Mouse (Mus musculus) forebrain, embryonic 12.5 days (tissue): ENCODE measurements at regions not wholly inside any gene's neighbourhood (a gene's known extent, or its start where the extent isn't known, plus 50 kb on each side); places are given as distances from the start of the nearest gene placed in this dataset.

ENCODE experiments used
- ATAC-seq: fragments of 200-750 bp; cut with Nextera tagmentation; 2 replicates; pipeline ENCODE4 v1.8.0; 2017; ENCODE audit warnings: moderate TSS enrichment; ENCODE audit not compliant: low FRiP score
- H3K27ac ChIP-seq: fragments of 300-500 bp; sonication (generic); 2 replicates; pipeline ENCODE4 v1.5.1; 2016; ENCODE audit warnings: mild to moderate bottlenecking
- H3K27me3 ChIP-seq: fragments of 300-500 bp; sonication (generic); 2 replicates; pipeline ENCODE4 v1.6.1; 2016; ENCODE audit warnings: mild to moderate bottlenecking
- H3K36me3 ChIP-seq: fragments of 300-500 bp; sonication (generic); replicated peaks from 2 replicates; pipeline ENCODE4 v1.6.1; 2016; ENCODE audit warnings: mild to moderate bottlenecking
- H3K4me1 ChIP-seq: fragments of 300-500 bp; sonication (generic); 2 replicates; pipeline ENCODE4 v1.6.1; 2016
- H3K4me2 ChIP-seq: fragments of 300-500 bp; sonication (generic); 2 replicates; pipeline ENCODE4 v1.6.1; 2016; ENCODE audit warnings: mild to moderate bottlenecking, moderate library complexity
- H3K4me3 ChIP-seq: fragments of 300-500 bp; sonication (generic); replicated peaks from 2 replicates; pipeline ENCODE4 v1.5.1; 2016; ENCODE audit warnings: mild to moderate bottlenecking
- H3K9ac ChIP-seq: fragments of 300-500 bp; sonication (generic); 2 replicates; pipeline ENCODE4 v1.6.1; 2016; ENCODE audit warnings: mild to moderate bottlenecking
- H3K9me3 ChIP-seq: fragments of 300-500 bp; sonication (generic); 2 replicates; pipeline ENCODE4 v1.6.1; 2016
- WGBS: fragments of 180-500 bp; shearing (Covaris S2); methylation state at CpG from one replicate; pipeline ENCODE4 v1.1.7; 2016; 5-methylcytosine and 5-hydroxymethylcytosine counted together

DNA sequence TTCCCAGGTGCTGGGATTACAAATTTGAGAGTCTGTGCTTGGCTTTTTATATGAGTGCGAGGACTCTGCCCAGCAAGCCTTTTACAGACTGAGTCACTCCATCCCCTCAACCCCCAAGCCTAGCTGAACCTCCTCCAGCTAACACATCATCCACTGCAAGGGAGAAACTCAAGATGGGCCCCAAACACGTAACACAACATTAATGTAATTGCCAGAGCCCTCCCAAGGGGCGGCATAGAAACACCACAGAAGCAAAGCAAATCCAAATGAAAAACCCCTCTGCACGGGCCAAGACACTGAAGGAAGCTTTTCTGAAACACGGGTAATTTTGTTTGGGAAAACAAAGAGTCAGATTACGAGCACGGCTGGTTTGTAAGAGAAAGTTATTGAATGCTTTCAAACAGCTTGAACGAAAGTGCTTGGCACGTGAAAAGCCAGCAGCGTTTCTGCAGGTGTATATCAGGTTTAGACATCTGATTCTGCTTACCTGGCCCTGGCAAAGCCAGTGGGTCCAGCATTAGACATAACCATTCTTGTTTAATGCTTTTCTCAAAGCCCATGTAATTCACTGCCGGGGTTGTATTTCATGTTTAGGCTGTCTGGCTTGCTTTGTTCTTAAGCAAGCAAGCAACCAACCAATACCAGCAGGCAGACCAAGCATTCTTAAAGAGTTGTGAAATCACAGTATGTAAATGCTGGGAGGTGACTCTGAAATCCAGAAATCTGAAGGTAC, 132.8 kb downstream of the Ets2 start:
- Histone ChIP-seq H3K27me3 (no peaks in the 10 kb centered on the region), H3K36me3 (no peaks in the 10 kb centered on the region), H3K9me3 (no peaks in the 10 kb centered on the region), H3K4me3 (no peak overlapping the region), H3K4me1 (peaks cover 21% of the 10 kb centered on the region), H3K9ac (no peak overlapping the region), H3K4me2 (no peak overlapping the region), H3K27ac (no peak overlapping the region)
- no peak for ATAC-seq
- 49% methylated on average over 11 of the region's 11 CpGs for WGBS

DNA sequence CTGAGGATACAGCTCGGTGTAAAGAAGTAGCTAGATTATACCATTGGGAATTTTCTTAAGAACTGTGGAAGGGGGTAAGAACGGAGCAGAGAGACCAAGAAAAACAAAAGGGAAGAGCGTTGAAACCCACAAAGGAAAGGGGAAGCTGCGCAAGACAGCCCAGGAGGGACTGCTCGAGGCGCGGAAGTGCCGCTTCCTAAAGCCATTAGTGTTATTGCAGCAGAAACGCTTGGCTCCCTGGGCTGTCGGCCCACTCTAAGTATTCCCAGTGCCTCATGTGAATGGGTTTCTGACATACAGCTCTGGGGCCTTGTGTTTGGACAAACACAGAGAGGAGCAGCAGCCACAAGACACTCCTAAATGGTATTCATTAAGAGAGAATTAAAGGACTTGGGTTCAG, 131.6 kb downstream of the Ets2 start:
- ATAC-seq = no peak
- no peak overlapping the region for H3K27ac ChIP-seq
- H3K4me3 ChIP-seq = no peak overlapping the region
- no peaks in the 10 kb centered on the region for H3K36me3 ChIP-seq
- peaks cover 21% of the 10 kb centered on the region for H3K4me1 ChIP-seq
- no peaks in the 10 kb centered on the region for H3K9me3 ChIP-seq
- H3K27me3 ChIP-seq = no peaks in the 10 kb centered on the region
- WGBS = 82% methylated on average over 10 of the region's 10 CpGs
- no peak overlapping the region for H3K4me2 ChIP-seq
- no peak overlapping the region for H3K9ac ChIP-seq

DNA sequence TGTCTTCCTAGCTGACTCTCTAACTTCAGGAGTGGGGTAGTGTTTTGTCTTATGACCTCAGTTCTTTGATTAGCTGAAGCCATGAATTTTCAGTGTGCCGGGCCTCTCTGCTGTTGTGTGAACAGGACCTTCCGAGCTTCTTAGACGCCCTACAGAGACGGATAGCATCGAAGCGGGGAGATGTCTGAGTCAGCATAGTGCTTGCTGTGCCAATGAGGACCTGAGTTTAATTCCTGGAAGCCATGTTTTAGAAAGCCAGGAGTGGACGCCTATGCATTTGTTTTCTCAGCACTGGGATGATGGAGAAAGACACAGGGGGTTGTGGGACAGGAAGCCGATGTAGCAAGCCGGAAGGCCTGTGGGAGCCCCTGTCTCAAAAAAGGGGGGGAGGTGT, 130.5 kb downstream of the Ets2 start:
- Histone ChIP-seq H3K4me2 (no peak overlapping the region), H3K9ac (no peak overlapping the region), H3K4me3 (no peak overlapping the region), H3K36me3 (no peaks in the 10 kb centered on the region), H3K4me1 (peaks cover 21% of the 10 kb centered on the region), H3K27ac (0 out of 2 replicates have a peak overlapping the region, but pooled peaks have one; percentile 50), H3K27me3 (no peaks in the 10 kb centered on the region), H3K9me3 (no peaks in the 10 kb centered on the region)
- ATAC-seq = no peak
- WGBS = 72% methylated on average over 9 of the region's 9 CpGs

DNA sequence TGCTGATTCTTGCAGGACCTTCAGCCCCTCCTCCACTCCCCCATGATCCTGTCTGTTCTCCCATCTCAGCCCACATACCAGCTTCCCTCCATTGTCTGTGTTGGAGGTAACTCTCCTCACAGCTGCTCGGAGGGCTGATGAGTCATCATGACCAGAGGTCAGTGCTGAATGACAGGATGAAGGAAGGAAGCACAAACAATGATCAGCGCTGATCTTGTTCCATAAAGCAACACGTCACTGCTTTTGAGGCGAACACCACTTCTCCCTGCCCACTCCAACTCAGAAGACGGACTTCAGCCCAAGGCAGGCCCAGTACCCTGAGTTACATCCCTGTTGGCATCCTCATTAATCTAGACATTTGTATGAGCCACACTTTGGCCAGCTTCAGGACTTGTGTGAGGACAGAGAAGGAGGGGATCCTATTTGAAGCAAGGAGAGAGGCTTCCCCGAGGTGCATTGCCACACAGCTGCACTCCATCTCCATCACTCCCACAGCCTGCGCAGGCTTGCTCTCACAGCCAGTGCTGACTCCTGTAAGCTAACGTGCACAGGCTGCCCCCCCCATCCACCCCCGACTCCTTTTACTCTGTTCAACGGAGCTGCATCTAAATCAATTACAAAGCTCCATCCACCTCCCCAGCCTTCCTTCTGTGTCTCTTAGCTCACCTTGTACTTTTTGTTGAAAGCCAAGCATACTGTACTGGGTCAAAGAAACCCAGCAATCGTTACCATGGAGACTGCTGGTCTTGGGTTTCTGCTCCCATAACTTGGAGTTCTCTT, 129.9 kb downstream of the Ets2 start:
- H3K4me1 ChIP-seq = peaks cover 21% of the 10 kb centered on the region
- no peak overlapping the region for H3K4me2 ChIP-seq
- H3K4me3 ChIP-seq = no peak overlapping the region
- H3K9me3 ChIP-seq = no peaks in the 10 kb centered on the region
- no peaks in the 10 kb centered on the region for H3K27me3 ChIP-seq
- no peaks in the 10 kb centered on the region for H3K36me3 ChIP-seq
- peak; percentile 57 for ATAC-seq
- H3K9ac ChIP-seq = no peak overlapping the region
- 45% methylated on average over 11 of the region's 11 CpGs for WGBS
- H3K27ac ChIP-seq = 0 out of 2 replicates have a peak overlapping the region, but pooled peaks have one; percentile 50

DNA sequence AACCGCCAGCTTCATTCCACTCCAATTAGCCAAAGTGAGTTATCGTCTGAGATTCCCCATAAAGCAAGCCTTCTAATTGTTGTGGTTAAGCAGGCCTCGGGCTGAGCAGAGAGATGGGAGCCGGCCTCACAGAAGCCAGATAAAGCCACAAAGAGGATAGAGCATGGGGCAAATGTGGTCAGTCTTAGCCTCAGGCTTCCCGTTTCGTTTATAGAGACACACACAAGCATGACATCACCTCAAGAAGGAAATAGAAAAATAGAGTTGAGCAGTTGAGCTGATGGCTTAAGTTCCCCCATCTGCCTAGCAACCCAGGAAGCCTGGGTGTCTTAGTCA, 125.5 kb downstream of the Ets2 start:
- Histone ChIP-seq H3K27ac (no peak overlapping the region), H3K4me3 (no peak overlapping the region), H3K9me3 (no peaks in the 10 kb centered on the region), H3K4me2 (no peak overlapping the region), H3K36me3 (no peaks in the 10 kb centered on the region), H3K4me1 (peaks cover 20% of the 10 kb centered on the region), H3K27me3 (no peaks in the 10 kb centered on the region), H3K9ac (no peak overlapping the region)
- ATAC-seq = no peak
- WGBS = 80% methylated on average over 6 of the region's 6 CpGs

DNA sequence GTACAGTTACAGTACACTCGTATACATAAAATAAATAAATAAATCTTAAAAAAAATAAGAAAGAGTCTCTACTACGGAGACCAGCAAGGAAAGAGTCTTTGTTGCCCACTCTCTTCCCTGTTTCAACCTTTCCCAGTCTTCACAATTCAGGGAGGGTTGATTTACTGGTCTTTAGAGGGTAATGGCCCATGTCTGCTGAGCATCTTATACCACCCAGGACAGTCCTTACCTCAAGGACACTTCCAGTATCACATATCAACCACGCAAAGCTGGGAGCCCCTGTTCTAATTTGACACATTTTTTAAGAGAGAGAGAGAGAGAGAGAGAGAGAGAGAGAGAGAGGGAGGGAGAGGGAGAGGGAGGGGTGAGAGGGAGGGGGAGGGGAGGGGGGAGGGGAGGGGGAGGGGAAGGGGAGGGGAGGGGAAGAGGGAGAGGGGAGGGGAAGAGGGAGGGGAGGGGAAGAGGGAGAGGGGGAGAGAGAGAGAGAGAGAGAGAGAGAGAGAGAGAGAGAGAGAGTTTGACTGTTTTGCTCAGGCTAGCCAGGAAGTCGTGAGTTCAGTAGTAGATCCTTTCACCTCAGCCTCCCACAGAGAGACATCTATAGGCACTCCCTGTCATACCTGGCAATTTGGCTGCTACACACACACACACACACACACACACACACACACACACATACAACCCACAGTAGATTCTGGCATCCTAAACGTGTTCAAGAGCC, 125.0 kb downstream of the Ets2 start:
- no peaks in the 10 kb centered on the region for H3K27me3 ChIP-seq
- no peak overlapping the region for H3K4me2 ChIP-seq
- H3K4me3 ChIP-seq = no peak overlapping the region
- ATAC-seq = no peak
- no peaks in the 10 kb centered on the region for H3K9me3 ChIP-seq
- H3K9ac ChIP-seq = no peak overlapping the region
- peaks cover 14% of the 10 kb centered on the region for H3K4me1 ChIP-seq
- 83% methylated on average over 4 of the region's 5 CpGs for WGBS
- no peak overlapping the region for H3K27ac ChIP-seq
- no peaks in the 10 kb centered on the region for H3K36me3 ChIP-seq

DNA sequence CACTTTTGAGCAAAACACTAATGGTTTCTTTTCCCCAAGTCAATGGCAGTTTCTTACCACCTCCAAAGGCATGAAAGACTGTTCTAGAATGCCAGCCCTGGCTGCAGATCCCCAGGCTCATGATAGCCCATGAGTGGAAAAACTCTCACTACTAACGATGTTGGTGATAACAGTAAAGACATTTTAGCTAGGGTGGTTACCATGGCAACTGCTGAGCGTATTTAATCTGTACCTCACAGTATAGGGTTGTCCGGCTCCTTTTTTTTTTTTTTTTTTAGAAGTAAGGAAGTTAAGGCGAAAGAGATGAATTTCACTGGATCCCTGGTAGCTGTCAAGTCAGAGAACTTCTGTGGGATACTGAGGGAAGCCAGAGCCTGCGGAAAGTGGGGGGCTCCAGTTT, 123.8 kb downstream of the Ets2 start:
- Histone ChIP-seq H3K36me3 (no peaks in the 10 kb centered on the region), H3K27ac (no peak overlapping the region), H3K27me3 (0 out of 2 replicates have a peak, but pooled peaks cover 3% of the 10 kb centered on the region), H3K4me3 (no peak overlapping the region), H3K4me1 (peaks cover 8% of the 10 kb centered on the region), H3K9ac (no peak overlapping the region), H3K4me2 (no peak overlapping the region), H3K9me3 (no peaks in the 10 kb centered on the region)
- ATAC-seq = no peak
- 60% methylated on average over 5 of the region's 5 CpGs for whole genome bisulfite sequencing

DNA sequence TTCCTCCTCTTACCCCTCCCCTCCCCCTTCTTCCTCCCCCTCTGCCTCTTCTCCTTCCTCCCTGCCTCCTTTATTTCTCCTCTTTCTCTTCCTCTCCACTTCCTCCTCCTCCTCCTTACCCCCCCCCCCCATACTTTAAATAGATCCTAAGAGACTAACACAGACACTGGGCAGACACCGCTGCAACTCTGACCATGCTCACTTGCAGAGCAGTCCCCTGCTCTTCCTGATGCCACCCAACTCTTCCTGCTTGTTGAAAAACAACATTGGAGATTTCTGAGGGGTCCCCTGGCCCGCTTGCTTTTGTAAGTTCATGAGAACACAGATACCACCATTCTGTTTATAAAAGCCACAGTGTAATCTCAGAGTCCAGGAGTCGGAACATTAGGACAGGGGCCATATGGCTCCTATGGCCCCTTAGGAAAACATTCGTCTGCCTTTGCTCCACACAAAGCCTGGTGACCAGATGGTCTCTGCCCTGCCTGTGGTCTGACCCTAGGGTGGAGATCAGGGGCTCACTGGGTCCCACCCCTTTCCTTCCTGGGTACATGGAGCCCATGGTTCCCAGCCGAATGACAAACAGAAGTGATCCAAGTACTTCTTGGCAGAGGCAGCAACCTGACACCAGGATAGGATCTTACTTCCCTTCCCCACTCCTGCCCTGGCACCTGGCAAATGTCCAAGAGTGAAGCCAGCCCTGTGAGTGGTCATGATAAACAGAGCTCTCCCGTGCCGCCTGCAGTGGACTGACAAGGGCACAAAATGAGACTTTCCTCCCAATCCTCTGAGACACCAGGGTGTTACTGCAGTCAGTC, 123.1 kb downstream of the Ets2 start:
- Histone ChIP-seq H3K27me3 (0 out of 2 replicates have a peak, but pooled peaks cover 3% of the 10 kb centered on the region), H3K9ac (no peak overlapping the region), H3K4me1 (peaks cover 8% of the 10 kb centered on the region), H3K4me3 (no peak overlapping the region), H3K9me3 (no peaks in the 10 kb centered on the region), H3K4me2 (no peak overlapping the region), H3K27ac (no peak overlapping the region), H3K36me3 (no peaks in the 10 kb centered on the region)
- no peak for ATAC-seq
- WGBS = 55% methylated on average over 7 of the region's 7 CpGs

DNA sequence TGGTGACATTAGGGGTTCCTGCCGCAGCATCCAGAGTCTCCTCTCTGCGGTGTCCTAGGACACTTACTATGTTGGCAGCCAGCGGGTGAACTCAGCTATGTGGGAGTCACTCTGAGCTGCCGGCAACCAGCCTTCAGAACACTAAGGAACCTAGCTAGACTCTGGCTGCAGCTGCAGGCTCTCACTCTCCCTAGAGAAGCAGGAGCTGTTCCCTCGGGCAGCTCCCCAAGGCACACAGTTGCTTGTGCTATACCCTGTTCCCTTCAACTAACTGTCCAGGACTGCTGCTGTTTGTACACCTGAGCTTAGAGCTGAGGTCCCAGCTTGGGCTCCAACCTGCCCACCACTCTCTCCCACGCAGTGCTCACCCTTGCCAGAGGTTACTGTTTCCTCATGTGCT, 121.9 kb downstream of the Ets2 start:
- Histone ChIP-seq H3K27ac (no peak overlapping the region), H3K4me1 (peaks cover 8% of the 10 kb centered on the region), H3K4me3 (no peak overlapping the region), H3K9ac (no peak overlapping the region), H3K36me3 (no peaks in the 10 kb centered on the region), H3K27me3 (0 out of 2 replicates have a peak, but pooled peaks cover 3% of the 10 kb centered on the region), H3K4me2 (no peak overlapping the region), H3K9me3 (no peaks in the 10 kb centered on the region)
- WGBS = 81% methylated on average over 6 of the region's 6 CpGs
- ATAC-seq = no peak

DNA sequence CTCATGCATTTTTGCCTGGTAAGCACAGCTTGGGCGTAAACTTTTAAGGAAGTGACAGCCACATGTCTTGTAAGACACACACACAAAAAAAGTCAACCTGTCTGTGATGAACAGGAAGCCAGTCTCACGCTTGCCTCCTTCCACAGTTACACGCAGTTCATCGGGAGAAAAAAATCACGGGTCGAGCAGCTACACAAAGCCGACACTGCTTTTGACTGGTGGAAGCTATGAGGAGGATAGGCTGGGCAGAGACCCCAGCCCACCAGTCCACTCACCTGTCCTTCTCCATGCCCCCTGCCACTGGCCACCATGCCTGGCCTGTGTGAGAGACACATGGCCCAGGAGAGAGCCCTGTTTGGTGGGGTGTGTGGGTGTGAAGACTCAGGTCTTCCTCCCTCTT, 119.2 kb downstream of the Ets2 start:
- ATAC-seq = no peak
- WGBS = 94% methylated on average over 7 of the region's 7 CpGs

DNA sequence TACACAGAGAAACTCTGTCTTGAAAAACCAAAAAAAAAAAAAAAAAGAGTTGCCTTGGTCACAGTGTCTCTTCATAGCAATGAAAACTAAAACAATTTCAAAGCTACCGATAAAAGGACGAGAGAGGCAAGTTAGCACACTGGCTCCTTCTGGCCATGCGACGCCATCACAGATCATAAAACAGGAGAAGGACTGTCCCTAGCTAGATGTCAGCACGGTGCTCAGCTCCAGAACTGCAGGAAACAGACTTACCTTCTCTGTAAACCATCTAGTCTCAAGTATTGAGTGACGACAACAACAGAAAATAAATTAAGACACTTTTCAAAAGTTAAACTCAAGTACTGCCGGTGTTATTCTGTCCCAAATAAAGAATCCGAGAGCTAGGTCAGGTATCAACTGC, 118.7 kb downstream of the Ets2 start:
- H3K9ac ChIP-seq = no peak overlapping the region
- WGBS = 92% methylated on average over 8 of the region's 8 CpGs
- 0 out of 2 replicates have a peak, but pooled peaks cover 6% of the 10 kb centered on the region for H3K9me3 ChIP-seq
- no peak for ATAC-seq
- H3K27me3 ChIP-seq = 0 out of 2 replicates have a peak, but pooled peaks cover 3% of the 10 kb centered on the region
- no peak overlapping the region for H3K4me2 ChIP-seq
- no peak overlapping the region for H3K27ac ChIP-seq
- H3K4me3 ChIP-seq = no peak overlapping the region
- no peaks in the 10 kb centered on the region for H3K36me3 ChIP-seq
- peaks cover 8% of the 10 kb centered on the region for H3K4me1 ChIP-seq

More for the DNA sequence above, 119.2 kb downstream of the Ets2 start:
- no peak overlapping the region for H3K9ac ChIP-seq
- H3K4me1 ChIP-seq = peaks cover 8% of the 10 kb centered on the region
- no peak overlapping the region for H3K4me3 ChIP-seq
- 0 out of 2 replicates have a peak, but pooled peaks cover 3% of the 10 kb centered on the region for H3K27me3 ChIP-seq
- no peaks in the 10 kb centered on the region for H3K36me3 ChIP-seq
- H3K9me3 ChIP-seq = 0 out of 2 replicates have a peak, but pooled peaks cover 6% of the 10 kb centered on the region
- no peak overlapping the region for H3K27ac ChIP-seq
- H3K4me2 ChIP-seq = no peak overlapping the region

DNA sequence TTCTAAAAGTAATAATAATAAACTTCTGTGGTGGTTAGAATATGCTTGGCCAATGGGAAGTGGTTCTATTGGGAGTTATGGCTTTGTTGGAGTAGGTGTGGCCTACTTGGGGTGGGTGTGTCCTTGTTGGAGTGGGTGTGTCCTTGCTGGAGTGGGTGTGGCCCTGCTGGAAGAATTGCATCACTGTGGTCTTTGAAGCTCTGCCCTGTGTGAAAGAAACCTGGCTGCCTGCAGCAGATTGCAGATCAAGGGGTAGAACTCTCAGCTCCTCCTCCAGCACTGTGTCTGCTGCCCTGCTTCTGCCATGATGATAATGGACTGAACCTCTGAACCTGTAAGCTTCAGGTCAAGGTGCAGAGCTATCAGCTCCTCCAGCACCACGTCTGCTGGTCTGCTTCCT, 118.1 kb downstream of the Ets2 start:
- no peak overlapping the region for H3K4me3 ChIP-seq
- H3K9ac ChIP-seq = no peak overlapping the region
- H3K36me3 ChIP-seq = no peaks in the 10 kb centered on the region
- 0 out of 2 replicates have a peak, but pooled peaks cover 3% of the 10 kb centered on the region for H3K27me3 ChIP-seq
- 0 out of 2 replicates have a peak, but pooled peaks cover 6% of the 10 kb centered on the region for H3K9me3 ChIP-seq
- no peak overlapping the region for H3K4me2 ChIP-seq
- ATAC-seq = no peak
- peaks cover 4% of the 10 kb centered on the region for H3K4me1 ChIP-seq
- H3K27ac ChIP-seq = no peak overlapping the region
- WGBS = 86% methylated on average over 1 of the region's 1 CpGs
